Mouse (Mus musculus): ENCODE measurements around the gene Cpne7. TPM values are rescaled to one million over a fixed set of nuclear protein-coding genes. Genes with fewer than 3 reads are reported as not detected.
A peak's percentile ranks its signal among the peaks of the same experiment; 100 is the strongest.

The Cpne7 gene
- polyA plus RNA-seq, 1 experiment from 2014 or later = 6.9 TPM

- Histone ChIP-seq H3K4me3 (replicated peaks) (peak overlapping the region; percentile 43), H3K4me2 (replicated peaks) (peak overlapping the region; percentile 75), H3K27ac (replicated peaks) (no peak overlapping the region), H3K9me3 (replicated peaks) (no peaks in the 10 kb centered on the region), H3K27me3 (peaks cover 44% of the 10 kb centered on the region), H3K9ac (0 out of 2 replicates have a peak overlapping the region, but pooled peaks have one; percentile 15), H3K36me3 (no peaks in the 10 kb centered on the region), H3K4me1 (peaks cover 28% of the 10 kb centered on the region)
- ATAC-seq (ENCODE audit: insufficient number of reproducible peaks, low FRiP score, low TSS enrichment, low read depth) = no peak
- 3% methylated on average over 17 of the region's 17 CpGs for WGBS
Observed at GRCm38 (mm10) chr8:123117744-123118143, 570 bp downstream of the Cpne7 start.

GRCm38 (mm10) chr8:123122059-123122458 lies 4.9 kb downstream of the Cpne7 start:
- H3K4me2 ChIP-seq (replicated peaks) = no peak overlapping the region
- H3K36me3 ChIP-seq = no peaks in the 10 kb centered on the region
- peaks cover 33% of the 10 kb centered on the region for H3K4me1 ChIP-seq
- H3K9ac ChIP-seq = no peak overlapping the region
- H3K27ac ChIP-seq (replicated peaks) = no peak overlapping the region
- peaks cover 29% of the 10 kb centered on the region for H3K27me3 ChIP-seq
- WGBS = 55% methylated on average over 9 of the region's 9 CpGs
- H3K9me3 ChIP-seq (replicated peaks) = no peaks in the 10 kb centered on the region
- no peak for ATAC-seq (ENCODE audit: insufficient number of reproducible peaks, low FRiP score, low TSS enrichment, low read depth)
- H3K4me3 ChIP-seq (replicated peaks) = no peak overlapping the region

GRCm38 (mm10) chr8:123122670-123123069 lies 5.5 kb downstream of the Cpne7 start:
- Histone ChIP-seq H3K27me3 (peaks cover 23% of the 10 kb centered on the region), H3K4me2 (replicated peaks) (no peak overlapping the region), H3K9ac (no peak overlapping the region), H3K36me3 (no peaks in the 10 kb centered on the region), H3K27ac (replicated peaks) (no peak overlapping the region), H3K4me3 (replicated peaks) (no peak overlapping the region), H3K9me3 (replicated peaks) (no peaks in the 10 kb centered on the region), H3K4me1 (peaks cover 27% of the 10 kb centered on the region)
- no peak for ATAC-seq (ENCODE audit: insufficient number of reproducible peaks, low FRiP score, low TSS enrichment, low read depth)
- 81% methylated on average over 5 of the region's 5 CpGs for WGBS

- Histone ChIP-seq H3K4me1 (peaks cover 20% of the 10 kb centered on the region), H3K4me2 (replicated peaks) (no peak overlapping the region), H3K4me3 (replicated peaks) (no peak overlapping the region), H3K9ac (no peak overlapping the region), H3K27me3 (no peaks in the 10 kb centered on the region), H3K9me3 (replicated peaks) (no peaks in the 10 kb centered on the region), H3K36me3 (no peaks in the 10 kb centered on the region), H3K27ac (replicated peaks) (no peak overlapping the region)
- no peak; the same call in 1 of the 2 replicates for ATAC-seq (ENCODE audit: insufficient number of reproducible peaks, low FRiP score, low TSS enrichment, low read depth)
- WGBS = 10% methylated on average over 19 of the region's 19 CpGs
Observed at GRCm38 (mm10) chr8:123126193-123126816, 9.1 kb downstream of the Cpne7 start.

- WGBS = 62% methylated on average over 9 of the region's 9 CpGs
- Histone ChIP-seq H3K27me3 (no peaks in the 10 kb centered on the region), H3K4me1 (peaks cover 21% of the 10 kb centered on the region), H3K9me3 (replicated peaks) (no peaks in the 10 kb centered on the region), H3K36me3 (no peaks in the 10 kb centered on the region), H3K9ac (no peak overlapping the region), H3K4me3 (replicated peaks) (no peak overlapping the region), H3K4me2 (replicated peaks) (no peak overlapping the region), H3K27ac (replicated peaks) (0 out of 2 replicates have a peak overlapping the region, but pooled peaks have one; percentile 19)
- ATAC-seq (ENCODE audit: insufficient number of reproducible peaks, low FRiP score, low TSS enrichment, low read depth) = no peak
Observed at GRCm38 (mm10) chr8:123131041-123131440, 13.9 kb downstream of the Cpne7 start.

- H3K27me3 ChIP-seq = no peaks in the 10 kb centered on the region
- ATAC-seq (ENCODE audit: insufficient number of reproducible peaks, low FRiP score, low TSS enrichment, low read depth) = no peak
- no peak overlapping the region for H3K4me2 ChIP-seq (replicated peaks)
- no peak overlapping the region for H3K9ac ChIP-seq
- no peak overlapping the region for H3K4me3 ChIP-seq (replicated peaks)
- no peaks in the 10 kb centered on the region for H3K36me3 ChIP-seq
- no peaks in the 10 kb centered on the region for H3K9me3 ChIP-seq (replicated peaks)
- WGBS = 92% methylated on average over 2 of the region's 2 CpGs
- no peak overlapping the region for H3K27ac ChIP-seq (replicated peaks)
- H3K4me1 ChIP-seq = peaks cover 28% of the 10 kb centered on the region
Observed at GRCm38 (mm10) chr8:123132953-123133352, 15.8 kb downstream of the Cpne7 start.

- Histone ChIP-seq H3K4me3 (replicated peaks) (no peak overlapping the region), H3K9ac (no peak overlapping the region), H3K27me3 (no peaks in the 10 kb centered on the region), H3K4me1 (peaks cover 39% of the 10 kb centered on the region), H3K27ac (replicated peaks) (no peak overlapping the region), H3K4me2 (replicated peaks) (no peak overlapping the region), H3K9me3 (replicated peaks) (no peaks in the 10 kb centered on the region), H3K36me3 (no peaks in the 10 kb centered on the region)
- 84% methylated on average over 11 of the region's 11 CpGs for WGBS
- ATAC-seq (ENCODE audit: insufficient number of reproducible peaks, low FRiP score, low TSS enrichment, low read depth) = no peak
Observed at GRCm38 (mm10) chr8:123134149-123134713, 17.1 kb downstream of the Cpne7 start.

- WGBS = 22% methylated on average over 7 of the region's 7 CpGs
- ATAC-seq (ENCODE audit: insufficient number of reproducible peaks, low FRiP score, low TSS enrichment, low read depth) = no peak
- no peaks in the 10 kb centered on the region for H3K27me3 ChIP-seq
- no peaks in the 10 kb centered on the region for H3K36me3 ChIP-seq
- no peak overlapping the region for H3K9ac ChIP-seq
- no peaks in the 10 kb centered on the region for H3K9me3 ChIP-seq (replicated peaks)
- H3K4me1 ChIP-seq = peaks cover 40% of the 10 kb centered on the region
- H3K4me3 ChIP-seq (replicated peaks) = no peak overlapping the region
- no peak overlapping the region for H3K4me2 ChIP-seq (replicated peaks)
- H3K27ac ChIP-seq (replicated peaks) = peak overlapping the region; percentile 48; the same call in 1 of the 2 replicates
Observed at GRCm38 (mm10) chr8:123135406-123135805, 18.2 kb downstream of the Cpne7 start.

GRCm38 (mm10) chr8:123135806-123136205 lies 18.6 kb downstream of the Cpne7 start:
- H3K9ac ChIP-seq = no peak overlapping the region
- H3K27me3 ChIP-seq = no peaks in the 10 kb centered on the region
- peaks cover 44% of the 10 kb centered on the region for H3K4me1 ChIP-seq
- no peaks in the 10 kb centered on the region for H3K36me3 ChIP-seq
- no peak for ATAC-seq (ENCODE audit: insufficient number of reproducible peaks, low FRiP score, low TSS enrichment, low read depth)
- no peak overlapping the region for H3K4me2 ChIP-seq (replicated peaks)
- H3K9me3 ChIP-seq (replicated peaks) = no peaks in the 10 kb centered on the region
- WGBS = 51% methylated on average over 9 of the region's 9 CpGs
- no peak overlapping the region for H3K4me3 ChIP-seq (replicated peaks)
- H3K27ac ChIP-seq (replicated peaks) = peak overlapping the region; percentile 48; the same call in 1 of the 2 replicates

GRCm38 (mm10) chr8:123136287-123136686 lies 19.1 kb downstream of the Cpne7 start:
- 69% methylated on average over 9 of the region's 9 CpGs for WGBS
- H3K27ac ChIP-seq (replicated peaks) = 0 out of 2 replicates have a peak overlapping the region, but pooled peaks have one; percentile 94
- H3K36me3 ChIP-seq = no peaks in the 10 kb centered on the region
- no peaks in the 10 kb centered on the region for H3K27me3 ChIP-seq
- H3K4me3 ChIP-seq (replicated peaks) = no peak overlapping the region
- H3K4me2 ChIP-seq (replicated peaks) = no peak overlapping the region
- no peak for ATAC-seq (ENCODE audit: insufficient number of reproducible peaks, low FRiP score, low TSS enrichment, low read depth)
- H3K9me3 ChIP-seq (replicated peaks) = no peaks in the 10 kb centered on the region
- peaks cover 49% of the 10 kb centered on the region for H3K4me1 ChIP-seq
- H3K9ac ChIP-seq = no peak overlapping the region

GRCm38 (mm10) chr8:123137645-123138077 lies 20.5 kb downstream of the Cpne7 start:
- Histone ChIP-seq H3K27me3 (no peaks in the 10 kb centered on the region), H3K9ac (peak overlapping the region; percentile 2; the same call in 1 of the 2 replicates), H3K9me3 (replicated peaks) (no peaks in the 10 kb centered on the region), H3K4me1 (peaks cover 62% of the 10 kb centered on the region), H3K27ac (replicated peaks) (peak overlapping the region; percentile 94), H3K4me2 (replicated peaks) (no peak overlapping the region), H3K4me3 (replicated peaks) (no peak overlapping the region), H3K36me3 (no peaks in the 10 kb centered on the region)
- 3% methylated on average over 2 of the region's 2 CpGs for WGBS
- peak; percentile 88 for ATAC-seq (ENCODE audit: insufficient number of reproducible peaks, low FRiP score, low TSS enrichment, low read depth)

Data from embryonic facial prominence, embryonic 15.5 days (tissue).